21 mouse cellular contexts compared by ENCODE assay signal in genomic region chr1:192750042-192750437, GRCm38 (mm10). TPM values are rescaled to one million over a fixed set of nuclear protein-coding genes. Genes with fewer than 3 reads are reported as not detected.
A peak's percentile ranks its signal among the peaks of the same experiment; 100 is the strongest.
DNase-seq lines count a peak whose midpoint lies in the region; ATAC-seq lines count a peak whose summit lies in the region.
"Had no signal": no experiment of that assay in that cellular context is flagged by ENCODE, and none has a peak within 500 bp of the region (broad histone marks: within the 10 kb centered on the region; RNA-seq: fewer than 3 reads in every experiment).

No protein-coding gene starts in this region.

- intact Hi-C loops in heart, postnatal 25 days (cut with DNase I) = no loop called here

- peaks cover 4% of the 10 kb centered on the region; the same call in 1 of the 2 replicates for H3K36me3 ChIP-seq in heart, embryonic 13.5 days
- H3K36me3 ChIP-seq in neural tube, embryonic 15.5 days = no peaks in the 10 kb centered on the region
- H3K36me3 ChIP-seq in splenic B cell, adult 2 months (ENCODE audit: control insufficient read depth, insufficient read depth, low read length, poor library complexity, severe bottlenecking) = no peaks in the 10 kb centered on the region
- H3K36me3 ChIP-seq: embryonic facial prominence, embryonic 10.5 days; embryonic facial prominence, embryonic 12.5 days; forebrain, embryonic 15.5 days; G1E had no signal

- peak overlapping the region; percentile 58 for H3K27ac ChIP-seq in heart, embryonic 13.5 days (replicated peaks)
- 0 out of 2 replicates have a peak overlapping the region, but pooled peaks have one; percentile 23 for H3K27ac ChIP-seq in neural tube, embryonic 15.5 days (replicated peaks)
- H3K27ac ChIP-seq: embryonic facial prominence, embryonic 10.5 days; embryonic facial prominence, embryonic 12.5 days; forebrain, embryonic 13.5 days; forebrain, embryonic 15.5 days had no signal

- no peaks in the 10 kb centered on the region for H3K9me3 ChIP-seq in heart, embryonic 13.5 days
- no peaks in the 10 kb centered on the region for H3K9me3 ChIP-seq in neural tube, embryonic 15.5 days (replicated peaks)
- H3K9me3 ChIP-seq: embryonic facial prominence, embryonic 10.5 days; embryonic facial prominence, embryonic 12.5 days; forebrain, embryonic 13.5 days; forebrain, embryonic 15.5 days had no signal

- no peaks in the 10 kb centered on the region for H3K27me3 ChIP-seq in heart, embryonic 13.5 days (replicated peaks)
- H3K27me3 ChIP-seq in neural tube, embryonic 15.5 days (replicated peaks) = no peaks in the 10 kb centered on the region
- H3K27me3 ChIP-seq in splenic B cell, adult 2 months (ENCODE audit: control insufficient read depth, insufficient read depth, low read length, poor library complexity, severe bottlenecking) = no peaks in the 10 kb centered on the region
- H3K27me3 ChIP-seq: embryonic facial prominence, embryonic 12.5 days; forebrain, embryonic 13.5 days; forebrain, embryonic 15.5 days; Patski had no signal

- 0 out of 2 replicates have a peak overlapping the region, but pooled peaks have one; percentile 3 for H3K4me2 ChIP-seq in heart, embryonic 13.5 days
- H3K4me2 ChIP-seq in neural tube, embryonic 15.5 days = no peak overlapping the region
- H3K4me2 ChIP-seq: embryonic facial prominence, embryonic 12.5 days; forebrain, embryonic 13.5 days; forebrain, embryonic 15.5 days had no signal

- no peak overlapping the region for H3K4me3 ChIP-seq in heart, embryonic 13.5 days
- no peak overlapping the region for H3K4me3 ChIP-seq in neural tube, embryonic 15.5 days (replicated peaks)
- H3K4me3 ChIP-seq: embryonic facial prominence, embryonic 10.5 days; embryonic facial prominence, embryonic 12.5 days; forebrain, embryonic 13.5 days; forebrain, embryonic 15.5 days had no signal

- no peak overlapping the region for H3K9ac ChIP-seq in heart, embryonic 13.5 days
- H3K9ac ChIP-seq in neural tube, embryonic 15.5 days (replicated peaks) = no peak overlapping the region
- H3K9ac ChIP-seq: embryonic facial prominence, embryonic 12.5 days; forebrain, embryonic 13.5 days; forebrain, embryonic 15.5 days had no signal

- no peak for ATAC-seq in heart, embryonic 13.5 days (ENCODE audit: extremely low read depth, insufficient number of reproducible peaks, low FRiP score, low TSS enrichment)
- ATAC-seq in neural tube, embryonic 15.5 days (ENCODE audit: low FRiP score) = 0 out of 2 replicates have a peak, but pooled peaks have one; percentile 11
- ATAC-seq: activated CD4-positive, CD25-positive, alpha-beta regulatory T cell, adult 4 months; forebrain, embryonic 13.5 days; forebrain, embryonic 15.5 days; Patski had no signal

- DNase-seq in heart, postnatal 25 days (ENCODE audit: low spot score) = no peak
- no peak for DNase-seq in neural tube, embryonic 10.5 days (ENCODE audit: extremely low spot score, low spot score)
- DNase-seq in splenic B cell, adult 2 months (ENCODE audit: low read depth, low spot score) = peak; percentile 49
- no peak for DNase-seq in layer of hippocampus, adult 8-10 months (ENCODE audit: low spot score in 2 of 2)
- DNase-seq: adrenal gland, adult 8-10 months; adrenal gland, postnatal 14 days; adrenal gland, postnatal 36 days; cerebellum, adult 11-12 months; cerebellum, adult 2 months; cerebellum, adult 9-10 months; cerebellum, postnatal 10 days; cerebellum, postnatal 25 days had no signal

- peaks cover 34% of the 10 kb centered on the region for H3K4me1 ChIP-seq in heart, embryonic 13.5 days
- H3K4me1 ChIP-seq in neural tube, embryonic 15.5 days = peaks cover 20% of the 10 kb centered on the region

- 44% methylated on average over 4 of the region's 4 CpGs for WGBS in heart, embryonic 13.5 days
- WGBS in neural tube, embryonic 15.5 days = 61% methylated on average over 4 of the region's 4 CpGs

RNA-seq across cellular contexts. Expression of gene Hhat, which starts 21.0 kb away (rescaled TPM):
- 6.3 and 6.4 TPM in 2 replicates for polyA plus RNA-seq in heart, embryonic 13.5 days (2015; fragmentation: Nextera tagmentation; extraction: Ambion mirVana)
- total RNA-seq in heart, postnatal 25 days (2021) = 1 to 10 TPM; 1.6 to 3.3 TPM
- polyA plus RNA-seq in neural tube, embryonic 15.5 days (2015; fragmentation: Nextera tagmentation; extraction: Ambion mirVana) = 4.6 and 5.2 TPM in 2 replicates
- 1 to 10 TPM; 1.4 to 2.1 (median 1.7) TPM for total RNA-seq in layer of hippocampus, adult 8-10 months (2022)
- polyA plus RNA-seq: G1E had no signal
